Mouse (Mus musculus) kidney, postnatal 0 days (tissue): Measurements from ENCODE around the gene Trem2. TPM values are rescaled to one million over a fixed set of nuclear protein-coding genes. Genes with fewer than 3 reads are reported as not detected.

Experiments
- ATAC-seq: fragments of 200-750 bp; cut with Nextera tagmentation; replicated peaks from 2 replicates; pipeline ENCODE4 v1.8.0; 2017; ENCODE audit warnings: low read depth, moderate number of reproducible peaks, moderate TSS enrichment, moderate library complexity; ENCODE audit not compliant: low FRiP score
- DNase-seq: peaks from one replicate; pipeline ENCODE4 v3.0.0-alpha.2; 2016; ENCODE audit warnings: low spot score
- H3K27ac ChIP-seq: fragments of 300-500 bp; sonication (generic); 2 replicates; pipeline ENCODE4 v1.5.1; 2014; ENCODE audit warnings: mild to moderate bottlenecking
- H3K27me3 ChIP-seq: fragments of 300-500 bp; sonication (generic); 2 replicates; pipeline ENCODE4 v1.6.1; 2014; ENCODE audit warnings: low read length, mixed read lengths; ENCODE audit not compliant: insufficient read depth
- H3K36me3 ChIP-seq: fragments of 300-500 bp; sonication (generic); 2 replicates; pipeline ENCODE4 v1.6.1; 2014; ENCODE audit warnings: low read length, mixed read lengths; ENCODE audit not compliant: insufficient read depth
- H3K4me1 ChIP-seq: fragments of 300-500 bp; sonication (generic); replicated peaks from 2 replicates; pipeline ENCODE4 v1.6.1; 2014; ENCODE audit warnings: antibody characterized with exemption, low read length, mixed read lengths; ENCODE audit not compliant: insufficient read depth
- H3K4me2 ChIP-seq: fragments of 300-500 bp; sonication (generic); 2 replicates; pipeline ENCODE4 v1.6.1; 2014; ENCODE audit warnings: mild to moderate bottlenecking, low read length, moderate library complexity, mixed read lengths
- H3K4me3 ChIP-seq: fragments of 300-500 bp; sonication (generic); replicated peaks from 2 replicates; pipeline ENCODE4 v1.5.1; 2014; ENCODE audit warnings: low read depth, low read length
- H3K9ac ChIP-seq: fragments of 300-500 bp; sonication (generic); 2 replicates; pipeline ENCODE4 v1.6.1; 2014; ENCODE audit warnings: low read depth, low read length
- H3K9me3 ChIP-seq: fragments of 300-500 bp; sonication (generic); replicated peaks from 2 replicates; pipeline ENCODE4 v1.6.1; 2016; ENCODE audit warnings: low read length, inconsistent platforms, mixed read lengths
- CTCF ChIP-seq: IDR thresholded peaks from 2 replicates; pipeline ENCODE4 v1.5.1; 2016; ENCODE audit warnings: antibody characterized with exemption, low read depth, mild to moderate bottlenecking, moderate library complexity
- WGBS: fragments of 180-500 bp; shearing (Covaris S2); extraction: QIAGEN DNeasy Blood & Tissue Kit; methylation state at CpG from one replicate; pipeline ENCODE4 v1.1.7; 2014; 5-methylcytosine and 5-hydroxymethylcytosine counted together
- polyA plus RNA-seq: library from polyadenylated mRNA; unstranded; fragments of >200 nt; fragmentation: Nextera tagmentation; extraction: Ambion mirVana; gene quantifications from 2 replicates; pipeline ENCODE4 v1.2.1, GENCODE M21; 2015

Trem2 gene
- polyA plus RNA-seq, 1 experiment from 2014 or later, result 3.0 TPM

GRCm38 (mm10) chr17:48360462-48360861 lies 14.3 kb downstream of the Trem2 start:
- DNase-seq, result no peak
- no peak overlapping the region for H3K4me3 ChIP-seq
- 70% methylated on average over 4 of the region's 4 CpGs for WGBS
- no peaks in the 10 kb centered on the region for H3K36me3 ChIP-seq
- no peak for TF ChIP-seq CTCF
- ATAC-seq, result no peak
- H3K9me3 ChIP-seq, result no peaks in the 10 kb centered on the region
- H3K27me3 ChIP-seq, result no peaks in the 10 kb centered on the region
- H3K4me1 ChIP-seq, result no peaks in the 10 kb centered on the region
- no peak overlapping the region for H3K4me2 ChIP-seq
- no peak overlapping the region for H3K27ac ChIP-seq
- no peak overlapping the region for H3K9ac ChIP-seq

- DNase-seq, result no peak
- no peaks in the 10 kb centered on the region for H3K9me3 ChIP-seq
- 64% methylated on average over 3 of the region's 3 CpGs for WGBS
- H3K4me2 ChIP-seq, result no peak overlapping the region
- no peaks in the 10 kb centered on the region for H3K27me3 ChIP-seq
- H3K4me1 ChIP-seq, result no peaks in the 10 kb centered on the region
- no peak for ATAC-seq
- H3K36me3 ChIP-seq, result no peaks in the 10 kb centered on the region
- H3K4me3 ChIP-seq, result no peak overlapping the region
- H3K9ac ChIP-seq, result no peak overlapping the region
- no peak overlapping the region for H3K27ac ChIP-seq
- TF ChIP-seq CTCF, result no peak
These were observed 16.1 kb downstream of the Trem2 start for GRCm38 (mm10) chr17:48362346-48362745.

GRCm38 (mm10) chr17:48362966-48363365 lies 16.8 kb downstream of the Trem2 start:
- H3K4me2 ChIP-seq, result no peak overlapping the region
- H3K27me3 ChIP-seq, result no peaks in the 10 kb centered on the region
- TF ChIP-seq CTCF, result no peak
- 76% methylated on average over 8 of the region's 8 CpGs for WGBS
- no peak overlapping the region for H3K4me3 ChIP-seq
- no peak overlapping the region for H3K27ac ChIP-seq
- H3K9me3 ChIP-seq, result no peaks in the 10 kb centered on the region
- no peak for ATAC-seq
- H3K4me1 ChIP-seq, result no peaks in the 10 kb centered on the region
- DNase-seq, result no peak
- no peaks in the 10 kb centered on the region for H3K36me3 ChIP-seq
- no peak overlapping the region for H3K9ac ChIP-seq

- ATAC-seq, result no peak
- Histone ChIP-seq H3K4me1 (no peaks in the 10 kb centered on the region), H3K9me3 (no peaks in the 10 kb centered on the region), H3K4me3 (no peak overlapping the region), H3K36me3 (no peaks in the 10 kb centered on the region), H3K9ac (no peak overlapping the region), H3K27ac (no peak overlapping the region), H3K4me2 (no peak overlapping the region), H3K27me3 (no peaks in the 10 kb centered on the region)
- 68% methylated on average over 6 of the region's 6 CpGs for WGBS
- TF ChIP-seq CTCF, result no peak
- no peak for DNase-seq
These were observed 17.3 kb downstream of the Trem2 start for GRCm38 (mm10) chr17:48363421-48363965.

GRCm38 (mm10) chr17:48365511-48366155 lies 19.4 kb downstream of the Trem2 start:
- H3K27ac ChIP-seq, result no peak overlapping the region
- 88% methylated on average over 9 of the region's 9 CpGs for WGBS
- no peaks in the 10 kb centered on the region for H3K9me3 ChIP-seq
- no peaks in the 10 kb centered on the region for H3K36me3 ChIP-seq
- H3K4me3 ChIP-seq, result no peak overlapping the region
- no peak overlapping the region for H3K4me2 ChIP-seq
- DNase-seq, result no peak
- no peak overlapping the region for H3K9ac ChIP-seq
- H3K4me1 ChIP-seq, result no peaks in the 10 kb centered on the region
- H3K27me3 ChIP-seq, result no peaks in the 10 kb centered on the region
- TF ChIP-seq CTCF, result no peak
- no peak for ATAC-seq

GRCm38 (mm10) chr17:48366806-48367205 lies 20.6 kb downstream of the Trem2 start:
- Histone ChIP-seq H3K9ac (no peak overlapping the region), H3K4me3 (no peak overlapping the region), H3K4me2 (no peak overlapping the region), H3K27ac (no peak overlapping the region), H3K36me3 (no peaks in the 10 kb centered on the region), H3K4me1 (no peaks in the 10 kb centered on the region), H3K27me3 (no peaks in the 10 kb centered on the region), H3K9me3 (no peaks in the 10 kb centered on the region)
- no peak for TF ChIP-seq CTCF
- 74% methylated on average over 5 of the region's 5 CpGs for WGBS
- DNase-seq, result no peak
- no peak for ATAC-seq

- DNase-seq (no peak), ATAC-seq (no peak)
- Histone ChIP-seq H3K9ac (no peak overlapping the region), H3K4me1 (no peaks in the 10 kb centered on the region), H3K4me3 (no peak overlapping the region), H3K9me3 (no peaks in the 10 kb centered on the region), H3K27ac (no peak overlapping the region), H3K36me3 (no peaks in the 10 kb centered on the region), H3K27me3 (no peaks in the 10 kb centered on the region), H3K4me2 (no peak overlapping the region)
- TF ChIP-seq CTCF, result no peak
These were observed 25.4 kb downstream of the Trem2 start for GRCm38 (mm10) chr17:48371621-48372020.
